Mouse (Mus musculus) C2C12 (cell line): ENCODE measurements at regions not wholly inside any gene's neighbourhood (a gene's known extent, or its start where the extent isn't known, plus 50 kb on each side); places are given as distances from the start of the nearest gene placed in this dataset.

Experiments
- H3K27me3 ChIP-seq: one replicate; pipeline ENCODE4 v1.6.1; 2011; ENCODE audit not compliant: control insufficient read depth, insufficient read depth, insufficient read length
- H3K36me3 ChIP-seq: one replicate; pipeline ENCODE4 v1.6.1; 2011; ENCODE audit not compliant: control insufficient read depth, insufficient read depth
- H3K4me3 ChIP-seq: one replicate; pipeline ENCODE4 v1.5.1; 2011; ENCODE audit warnings: mild to moderate bottlenecking, control low read depth; ENCODE audit not compliant: poor library complexity, insufficient read depth, severe bottlenecking
- H3K79me2 ChIP-seq: one replicate; pipeline ENCODE4 v1.6.1; 2011; ENCODE audit not compliant: control insufficient read depth, insufficient read depth
- H3K79me3 ChIP-seq: one replicate; pipeline ENCODE4 v1.6.1; 2011; ENCODE audit warnings: low read depth, control low read depth
- H3ac ChIP-seq: one replicate; pipeline ENCODE3; 2011; ENCODE audit warnings: low read depth; ENCODE audit not compliant: control insufficient read depth, insufficient read length
- CEBPB ChIP-seq: IDR thresholded peaks from one replicate; pipeline ENCODE4 v1.6.1; 2011; ENCODE audit warnings: low read depth, mild to moderate bottlenecking, control low read depth, moderate library complexity
- CTCF ChIP-seq: IDR thresholded peaks from one replicate; pipeline ENCODE4 v1.5.1; 2011; ENCODE audit not compliant: control insufficient read depth, insufficient read depth, insufficient read length
- FOSL1 ChIP-seq: IDR thresholded peaks from one replicate; pipeline ENCODE4 v1.8.0; 2011; ENCODE audit warnings: mild to moderate bottlenecking, low read length; ENCODE audit not compliant: poor library complexity, insufficient read depth, severe bottlenecking
- MAX ChIP-seq: IDR thresholded peaks from one replicate; pipeline ENCODE4 v1.6.1; 2011; ENCODE audit warnings: mild to moderate bottlenecking, control low read depth
- MYOD1 ChIP-seq: IDR thresholded peaks from one replicate; pipeline ENCODE4 v1.6.1; 2011; ENCODE audit warnings: low read depth; ENCODE audit not compliant: control insufficient read depth, insufficient read length
- MYOG ChIP-seq: IDR thresholded peaks from one replicate; pipeline ENCODE4 v1.6.1; 2011; ENCODE audit not compliant: control insufficient read depth, insufficient read length; ENCODE audit errors: extremely low read depth
- USF1 ChIP-seq: IDR thresholded peaks from one replicate; pipeline ENCODE4 v1.6.1; 2011; ENCODE audit warnings: low read depth, mild to moderate bottlenecking, control low read depth, moderate library complexity

GRCm38 (mm10) chr6:100416046-100416445, 128.8 kb upstream of the Rybp start:
- Histone ChIP-seq H3K79me2 (no peaks in the 10 kb centered on the region), H3K79me3 (no peaks in the 10 kb centered on the region), H3ac (no peak overlapping the region), H3K4me3 (no peak overlapping the region), H3K36me3 (no peaks in the 10 kb centered on the region), H3K27me3 (no peaks in the 10 kb centered on the region)
- no peak for TF ChIP-seq MAX
- no peak for TF ChIP-seq MYOG
- TF ChIP-seq USF1 = no peak
- no peak for TF ChIP-seq CEBPB
- no peak for TF ChIP-seq FOSL1
- TF ChIP-seq CTCF = no peak

- TF ChIP-seq MYOG = no peak
- no peak for TF ChIP-seq CTCF
- no peak for TF ChIP-seq FOSL1
- no peak for TF ChIP-seq MAX
- no peak for TF ChIP-seq CEBPB
- TF ChIP-seq USF1 = no peak
- TF ChIP-seq MYOD1 = no peak
- H3K79me2 ChIP-seq = no peaks in the 10 kb centered on the region
- no peaks in the 10 kb centered on the region for H3K79me3 ChIP-seq
- no peak overlapping the region for H3ac ChIP-seq
- H3K27me3 ChIP-seq = no peaks in the 10 kb centered on the region
- H3K36me3 ChIP-seq = no peaks in the 10 kb centered on the region
- H3K4me3 ChIP-seq = no peak overlapping the region
Measured at GRCm38 (mm10) chr6:100415514-100415913, 128.2 kb upstream of the Rybp start.

- Histone ChIP-seq H3K27me3 (no peaks in the 10 kb centered on the region), H3ac (no peak overlapping the region)
- TF ChIP-seq MYOD1 (no peak), MAX (no peak), USF1 (no peak), FOSL1 (no peak), CEBPB (no peak), CTCF (no peak), MYOG (no peak)
Measured at GRCm38 (mm10) chr6:100414836-100415235, 127.6 kb upstream of the Rybp start.

GRCm38 (mm10) chr6:100412486-100412885, 125.2 kb upstream of the Rybp start:
- Histone ChIP-seq H3K27me3 (no peaks in the 10 kb centered on the region), H3K79me2 (no peaks in the 10 kb centered on the region), H3K36me3 (no peaks in the 10 kb centered on the region), H3ac (no peak overlapping the region), H3K79me3 (no peaks in the 10 kb centered on the region), H3K4me3 (no peak overlapping the region)
- TF ChIP-seq MYOD1 = no peak
- TF ChIP-seq CTCF = no peak
- no peak for TF ChIP-seq CEBPB
- no peak for TF ChIP-seq MAX
- TF ChIP-seq USF1 = no peak
- TF ChIP-seq MYOG = no peak
- TF ChIP-seq FOSL1 = no peak

More at GRCm38 (mm10) chr6:100414836-100415235, 127.6 kb upstream of the Rybp start:
- Histone ChIP-seq H3K4me3 (no peak overlapping the region), H3K79me3 (no peaks in the 10 kb centered on the region), H3K36me3 (no peaks in the 10 kb centered on the region), H3K79me2 (no peaks in the 10 kb centered on the region)

- Histone ChIP-seq H3K79me2 (no peaks in the 10 kb centered on the region), H3K36me3 (no peaks in the 10 kb centered on the region), H3K79me3 (no peaks in the 10 kb centered on the region), H3K4me3 (no peak overlapping the region), H3ac (no peak overlapping the region), H3K27me3 (no peaks in the 10 kb centered on the region)
- no peak for TF ChIP-seq FOSL1
- TF ChIP-seq MAX = no peak
- TF ChIP-seq MYOG = no peak
- no peak for TF ChIP-seq USF1
- no peak for TF ChIP-seq CEBPB
- TF ChIP-seq MYOD1 = no peak
- TF ChIP-seq CTCF = no peak
Measured at GRCm38 (mm10) chr6:100411968-100412367, 124.7 kb upstream of the Rybp start.

- TF ChIP-seq CEBPB (no peak), FOSL1 (no peak), CTCF (no peak), USF1 (no peak), MYOD1 (no peak), MAX (no peak), MYOG (no peak)
- Histone ChIP-seq H3K4me3 (no peak overlapping the region), H3K36me3 (no peaks in the 10 kb centered on the region), H3ac (no peak overlapping the region), H3K79me3 (no peaks in the 10 kb centered on the region), H3K79me2 (no peaks in the 10 kb centered on the region), H3K27me3 (no peaks in the 10 kb centered on the region)
Measured at GRCm38 (mm10) chr6:100410067-100410631, 122.9 kb upstream of the Rybp start.
